Mouse (Mus musculus): ENCODE data around the gene Hnrnpa2b1.

Hnrnpa2b1 gene

DNA sequence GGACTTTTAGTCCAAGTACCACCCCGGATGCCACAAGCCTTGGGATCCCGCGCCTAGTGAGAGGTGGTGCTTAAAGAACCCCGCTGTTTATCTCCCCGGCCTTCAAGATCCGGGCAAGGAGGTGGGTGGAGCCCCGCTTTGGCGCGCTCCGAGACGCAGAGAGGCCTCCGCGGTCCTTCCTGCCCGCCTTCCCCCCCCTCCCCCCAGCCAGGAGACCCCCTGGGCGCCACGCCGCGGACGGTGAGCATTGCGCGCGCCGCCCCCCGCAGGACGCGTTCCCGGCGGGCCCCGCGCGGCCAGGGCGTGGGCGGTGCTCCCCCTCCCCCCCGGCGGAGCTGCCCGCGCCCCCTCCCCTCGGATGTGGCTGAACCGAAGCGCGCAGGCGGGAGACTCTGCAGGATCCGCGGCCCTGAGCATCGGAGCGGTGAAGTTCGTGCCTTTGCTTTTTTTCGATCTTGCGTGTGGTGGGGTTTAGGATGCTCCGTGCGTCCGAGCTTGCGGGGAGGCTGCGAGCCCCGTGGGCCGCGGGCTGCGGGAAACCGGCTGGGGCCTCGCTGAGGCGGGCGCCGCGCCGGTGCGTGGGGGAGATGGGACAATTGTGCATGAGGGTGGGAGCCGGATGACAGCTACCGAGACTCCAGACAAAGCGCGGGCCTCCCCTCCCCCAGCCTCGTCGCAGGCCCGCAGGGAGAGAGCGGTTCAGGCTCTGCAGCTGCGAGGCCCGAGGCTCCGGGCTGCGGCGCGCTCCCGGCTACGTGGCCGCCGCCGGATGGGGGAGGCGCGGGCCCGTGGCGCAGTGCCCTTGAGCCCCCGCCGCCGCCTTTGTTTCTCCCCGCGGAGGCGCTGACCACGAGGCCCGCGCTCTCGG is 851 bp upstream of the Hnrnpa2b1 start, which contains the start of gene Cbx3:
Gene Cbx3, plus strand, starts transcription at position 50 of the 868 bp plus-strand sequence.
- CTCF ChIA-PET, result interaction anchor here (0.5 to 0.6 kb wide), 2 partner anchors 25 to 116 kb away, joined by 3 read pairs; no protein-coding TSS in a partner anchor

DNA sequence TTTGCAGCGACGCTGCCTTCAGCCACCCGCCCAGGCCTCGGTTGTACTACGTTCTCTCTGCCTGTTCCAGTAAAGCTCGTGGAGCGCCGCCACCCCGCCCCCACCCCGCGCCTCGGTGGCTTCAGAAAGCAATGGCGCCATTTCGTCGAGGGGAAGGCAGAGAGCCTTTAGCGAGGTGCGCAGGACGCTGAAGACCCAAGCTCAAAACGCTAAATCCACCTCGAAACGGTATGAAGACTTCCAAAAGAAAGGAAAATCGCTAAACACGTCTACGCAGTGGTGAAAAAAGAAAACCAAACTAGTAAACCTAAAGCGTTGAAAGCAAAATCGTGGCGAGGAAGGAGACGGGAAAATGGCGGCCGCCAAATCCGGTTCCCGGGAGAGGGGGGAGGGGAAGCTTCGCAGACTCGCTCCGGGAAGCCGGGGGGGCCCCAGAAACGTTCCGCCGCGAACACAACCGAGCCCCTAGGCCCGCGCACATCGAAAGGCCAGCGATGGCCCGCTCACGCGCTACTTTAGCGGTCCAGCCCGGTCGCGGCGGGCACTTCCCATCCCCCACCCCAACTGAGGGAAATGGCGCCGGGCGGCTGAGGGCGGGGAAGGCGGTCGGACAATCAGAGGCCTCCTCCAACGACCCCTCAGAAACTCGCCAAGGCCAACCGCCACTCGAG is 668 bp downstream of the Hnrnpa2b1 start:
- CTCF ChIA-PET, result no interaction called here

DNA sequence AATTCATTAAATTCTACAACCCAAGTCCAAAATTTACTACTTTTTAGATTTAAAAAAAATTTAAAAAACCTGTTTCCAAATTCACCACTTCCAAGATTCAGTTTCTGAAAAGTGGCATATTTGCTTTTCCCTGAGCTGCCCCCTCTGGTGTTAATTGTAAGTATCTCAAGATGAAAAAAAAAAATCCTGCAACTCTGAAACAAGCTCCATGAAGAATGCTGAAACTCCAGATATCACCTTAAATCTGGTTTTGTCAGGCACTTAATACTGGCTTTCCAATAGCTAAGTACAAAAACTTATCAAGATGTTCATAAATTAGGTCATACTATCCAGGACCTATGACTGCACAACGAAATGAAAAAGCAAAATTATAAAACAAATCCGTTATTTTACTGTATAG is 2.0 kb downstream of the Hnrnpa2b1 start:
- CTCF ChIA-PET, result interaction anchor here (0.7 kb wide), 1 partner anchor 397 kb away, joined by 3 read pairs; no protein-coding TSS in a partner anchor

DNA sequence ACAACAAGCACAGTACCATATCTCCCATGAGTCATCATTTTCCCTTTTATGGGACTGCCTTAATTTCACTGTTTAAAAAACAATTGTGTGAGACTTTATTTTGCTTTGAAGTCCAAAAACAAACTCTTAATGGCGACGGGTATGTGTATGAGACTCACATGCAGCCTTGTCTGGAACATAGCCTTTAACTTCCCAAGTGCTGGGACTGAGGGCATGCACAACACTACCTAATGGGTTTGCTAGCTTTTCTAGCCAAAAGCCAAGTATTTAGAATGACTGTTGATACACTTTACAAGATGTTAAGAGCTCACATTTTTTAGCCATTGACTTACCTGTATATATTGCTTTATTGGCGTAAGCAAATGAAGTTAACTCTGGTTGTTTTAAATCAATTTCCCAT is 9.3 kb downstream of the Hnrnpa2b1 start:
- CTCF ChIA-PET, result no interaction called here

DNA sequence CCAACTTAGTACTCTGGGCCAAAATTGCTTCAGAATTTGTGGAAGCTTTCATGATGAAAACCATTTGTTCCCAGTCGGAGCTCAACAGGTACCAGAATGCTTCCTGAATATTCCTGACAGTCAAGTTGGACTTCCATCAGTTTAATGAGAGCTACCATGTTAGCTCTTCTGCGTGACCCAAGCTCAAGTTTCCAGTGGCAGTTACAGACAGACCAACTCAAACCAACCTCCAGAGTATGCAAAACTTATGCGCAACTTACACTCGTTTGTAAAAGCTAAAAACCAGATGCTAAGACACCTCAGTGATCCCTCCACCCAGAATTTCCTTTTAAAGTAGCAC is 9.7 kb downstream of the Hnrnpa2b1 start:
- CTCF ChIA-PET, result no interaction called here

DNA sequence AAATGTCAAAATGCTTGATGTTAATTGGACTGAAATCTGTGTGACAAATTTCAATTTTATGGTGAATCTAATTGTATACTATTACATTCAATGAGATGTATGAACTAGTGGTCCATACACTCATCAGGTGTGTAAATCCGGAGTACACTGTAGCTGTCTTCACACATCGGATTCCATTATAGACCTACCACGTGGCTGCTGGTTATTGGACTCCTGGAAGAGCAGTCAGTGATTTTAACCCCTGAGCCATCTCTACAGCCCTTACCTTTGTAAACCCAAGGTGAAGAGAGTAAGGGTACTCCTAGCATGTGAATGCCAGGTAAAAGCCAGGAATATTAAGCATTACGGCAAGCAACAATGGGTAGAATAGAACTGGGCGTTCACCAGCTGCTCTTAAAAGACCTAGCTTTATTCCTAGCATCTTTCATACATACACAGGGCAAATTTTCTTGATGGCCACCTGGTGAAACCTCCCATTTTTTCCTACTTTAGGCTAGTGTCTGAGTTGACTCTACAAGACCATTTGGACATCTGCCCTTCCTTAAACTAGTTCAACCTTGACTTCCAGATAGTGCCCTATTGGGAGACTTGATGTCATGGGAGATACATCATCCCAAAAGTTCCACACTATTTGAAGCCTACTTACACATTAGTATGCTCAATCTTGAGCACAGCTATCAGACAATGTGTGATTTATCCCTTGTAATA is 10.2 kb downstream of the Hnrnpa2b1 start:
- CTCF ChIA-PET, result interaction anchor here (0.6 kb wide), 1 partner anchor 65 kb away, joined by 4 read pairs; no protein-coding TSS in a partner anchor

DNA sequence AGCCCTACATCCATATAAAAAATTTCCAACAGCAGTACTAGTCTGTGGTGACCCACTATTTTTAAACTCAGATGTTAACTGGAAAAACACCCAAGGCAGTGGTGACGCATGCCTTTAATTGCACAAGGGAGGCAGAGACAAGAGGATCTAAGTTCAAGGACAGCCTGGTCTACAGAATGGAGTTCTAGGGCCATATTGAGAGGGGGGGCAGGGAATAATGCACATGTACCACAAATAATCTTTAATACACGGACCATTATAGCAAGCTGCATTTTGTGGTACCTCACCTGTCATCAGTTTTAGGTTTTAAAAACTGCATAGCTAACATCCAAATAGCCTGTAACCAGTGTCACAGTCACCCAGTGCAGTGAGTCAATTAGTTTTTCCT is 10.8 kb downstream of the Hnrnpa2b1 start:
- CTCF ChIA-PET, result interaction anchor here (0.6 kb wide), 1 partner anchor 65 kb away, joined by 4 read pairs; no protein-coding TSS in a partner anchor

DNA sequence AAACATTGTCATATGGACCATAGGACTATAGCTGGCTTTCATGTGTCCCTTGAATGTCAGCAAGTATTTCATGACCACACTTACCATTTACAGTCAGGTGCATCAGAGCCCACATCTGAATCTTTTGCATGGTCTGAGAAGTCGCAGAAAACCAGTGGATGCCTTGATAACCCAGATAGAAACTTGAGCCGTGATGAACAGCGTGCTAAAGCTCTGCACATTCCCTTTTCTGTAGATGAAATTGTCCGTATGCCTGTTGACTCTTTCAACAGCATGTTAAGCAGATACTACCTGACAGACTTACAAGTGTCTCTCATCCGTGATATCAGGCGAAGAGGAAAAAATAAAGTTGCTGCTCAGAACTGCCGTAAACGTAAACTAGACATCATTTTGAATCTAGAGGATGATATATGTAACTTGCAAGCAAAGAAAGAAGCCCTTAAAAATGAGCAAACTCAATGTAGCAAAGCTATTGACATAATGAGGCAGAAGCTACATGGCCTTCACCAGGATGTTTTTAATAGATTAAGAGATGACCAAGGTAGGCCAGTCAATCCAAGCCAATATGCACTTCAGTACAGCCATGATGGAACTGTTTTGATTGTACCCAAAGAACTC is 11.8 kb downstream of the Hnrnpa2b1 start:
- CTCF ChIA-PET, result no interaction called here

DNA sequence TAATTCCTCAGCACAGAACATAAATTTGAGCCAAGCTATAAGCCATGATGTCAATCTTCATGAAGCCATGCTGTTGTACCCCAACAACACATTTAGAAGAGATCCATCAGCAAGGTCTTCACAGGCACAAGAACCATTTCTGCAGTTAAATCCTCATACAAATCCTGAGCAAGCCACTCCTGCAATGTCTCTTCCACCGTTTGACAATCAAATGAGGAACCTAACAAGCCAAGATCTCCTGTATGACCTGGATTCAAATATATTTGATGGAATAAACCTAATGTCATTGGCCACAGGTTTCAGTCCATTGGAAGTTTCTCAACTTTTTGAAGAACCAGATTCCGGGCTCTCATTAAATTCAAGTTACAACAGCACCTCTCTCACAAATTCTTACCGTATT is 12.4 kb downstream of the Hnrnpa2b1 start:
- CTCF ChIA-PET, result no interaction called here

DNA sequence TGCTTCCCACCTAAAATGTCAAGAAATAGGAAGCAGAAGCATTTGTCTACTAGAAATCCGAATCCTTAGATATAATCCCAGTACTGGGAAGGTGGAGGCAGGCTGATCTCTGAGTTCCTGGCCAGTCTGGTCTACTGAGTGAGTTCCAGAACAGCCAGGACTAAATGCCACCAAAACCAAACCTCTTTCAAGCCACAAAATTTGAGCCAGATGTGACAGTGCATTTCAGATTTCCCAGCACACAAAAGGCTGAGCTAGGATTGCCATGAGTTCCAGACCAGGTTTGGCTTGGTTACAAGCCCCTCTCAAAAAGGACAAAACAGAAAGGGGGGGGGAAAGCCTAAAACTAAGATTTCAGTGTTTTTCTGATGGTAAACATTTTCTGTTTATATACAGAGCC is 13.5 kb downstream of the Hnrnpa2b1 start:
- CTCF ChIA-PET, result no interaction called here

DNA sequence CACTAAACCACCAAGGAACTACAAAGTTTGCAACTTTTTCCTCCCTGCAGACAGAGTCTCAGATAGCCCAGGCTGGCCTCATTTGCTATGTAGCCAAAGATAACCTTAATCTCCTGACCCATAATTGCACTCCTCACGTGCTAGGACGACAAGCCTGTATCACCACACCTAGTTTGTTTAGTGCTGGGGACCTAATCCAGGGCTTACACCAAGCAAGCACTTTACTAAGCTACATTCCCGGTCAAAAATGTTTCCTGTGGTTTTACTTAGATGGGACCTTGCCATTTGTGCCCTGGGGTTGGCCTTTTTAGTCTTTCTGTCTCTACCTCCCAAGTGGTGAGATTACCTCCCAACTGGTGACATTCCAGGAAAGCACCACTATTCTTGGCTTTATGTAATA is 14.7 kb downstream of the Hnrnpa2b1 start:
- CTCF ChIA-PET, result no interaction called here

DNA sequence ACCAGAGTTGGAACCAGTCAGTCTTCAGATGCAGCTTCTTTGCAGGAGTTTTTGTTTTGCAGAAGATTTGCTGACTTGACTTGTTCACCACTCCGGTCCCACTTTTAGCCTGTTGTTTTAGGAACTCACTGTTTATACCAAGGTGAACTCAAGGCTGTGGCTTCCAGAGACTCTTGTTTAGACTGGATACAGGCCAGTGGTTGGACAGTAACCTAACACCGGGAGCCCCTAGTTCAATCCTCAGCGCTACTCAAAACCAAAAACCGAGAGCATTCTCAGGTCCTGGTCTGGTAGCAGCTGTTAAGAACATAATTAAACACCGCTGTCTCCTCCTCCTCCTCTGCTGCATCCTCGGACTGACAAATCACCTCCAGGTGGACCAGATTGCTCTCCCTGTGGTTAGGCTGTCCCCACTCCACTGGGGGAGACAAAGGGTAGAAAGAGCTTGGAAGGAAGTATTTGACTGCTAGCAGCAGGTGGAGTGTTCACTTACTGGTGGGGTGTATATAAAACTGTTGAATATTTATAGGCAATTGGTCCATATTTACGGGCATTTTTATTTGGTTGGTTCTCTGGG is 16.7 kb downstream of the Hnrnpa2b1 start:
- CTCF ChIA-PET, result no interaction called here

DNA sequence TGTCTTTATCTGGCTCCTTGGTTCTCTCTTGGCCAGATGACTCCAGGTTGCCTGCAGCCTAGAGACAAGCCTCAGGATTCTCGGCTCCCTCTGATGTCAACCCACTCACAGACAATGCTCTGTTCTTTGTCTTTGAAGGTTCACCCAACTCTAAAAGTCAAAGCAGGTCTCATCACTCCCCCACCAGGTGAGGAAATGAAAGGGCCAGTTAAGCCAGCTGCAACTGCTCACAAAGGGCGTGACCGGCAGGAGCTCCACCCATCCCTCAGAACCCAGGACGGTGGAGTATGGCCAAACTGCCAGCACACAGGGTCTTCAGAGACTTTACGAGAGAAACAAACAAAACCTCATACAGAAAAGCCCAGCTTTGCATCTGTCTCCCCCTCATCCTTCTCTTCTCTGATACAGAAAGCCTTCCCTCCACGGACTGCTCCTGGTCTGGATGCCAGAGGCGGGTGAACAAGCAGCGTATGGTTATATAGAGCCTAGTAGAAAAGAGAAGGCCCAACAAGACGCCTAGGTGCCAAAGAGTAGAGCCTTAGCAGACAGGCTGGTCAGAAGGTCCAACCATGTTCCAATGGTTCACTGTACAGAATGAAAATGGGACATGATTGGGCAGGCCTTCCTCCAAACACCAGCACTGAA is 27.4 kb downstream of the Hnrnpa2b1 start:
- CTCF ChIA-PET, result interaction anchor here (0.6 kb wide), 1 partner anchor 1435 kb away, joined by 3 read pairs; no protein-coding TSS in a partner anchor

DNA sequence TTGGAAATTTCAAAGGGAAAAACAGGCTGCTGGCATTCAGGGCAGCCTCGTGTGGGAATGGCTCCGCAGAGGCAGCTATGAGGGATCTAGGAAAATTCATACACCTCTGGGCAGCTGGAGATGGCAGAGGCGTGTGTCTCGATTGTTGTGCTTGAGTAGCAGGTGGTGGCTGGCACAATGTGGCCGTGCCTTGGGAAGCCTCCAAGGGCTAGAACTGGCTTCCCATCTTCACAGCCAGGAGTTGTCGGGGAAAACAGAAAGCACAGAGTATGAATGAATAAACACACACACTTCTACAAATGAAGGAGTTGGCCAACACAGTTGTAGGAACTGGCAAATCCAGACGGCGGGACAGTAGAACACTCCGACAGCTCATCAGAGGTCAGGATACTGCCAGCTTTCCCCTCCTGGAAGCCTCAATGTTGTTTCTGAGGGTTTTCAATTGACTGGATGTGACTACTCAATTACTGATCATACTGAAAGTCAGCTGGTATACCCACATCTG is 30.8 kb downstream of the Hnrnpa2b1 start:
- CTCF ChIA-PET, result no interaction called here

DNA sequence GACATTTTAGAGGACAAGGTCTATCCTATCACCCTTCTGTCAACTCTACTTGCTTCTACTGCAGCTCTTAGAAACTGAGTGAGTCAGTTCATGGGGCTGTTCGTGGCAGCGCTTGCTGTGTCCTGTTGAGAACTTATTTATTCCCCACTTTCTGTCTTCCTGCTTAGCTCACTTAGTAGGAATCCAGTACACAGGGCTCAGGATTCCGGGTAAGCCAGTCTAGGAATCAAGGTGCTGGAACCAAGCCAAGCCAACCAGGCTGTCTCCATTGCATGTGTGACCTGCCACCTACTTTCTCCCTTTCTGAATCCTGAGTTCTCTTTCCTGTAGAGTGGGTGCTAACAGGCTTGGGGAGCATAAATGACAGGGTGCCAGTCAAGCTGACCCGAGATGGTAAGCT is 32.0 kb downstream of the Hnrnpa2b1 start:
- CTCF ChIA-PET, result no interaction called here

DNA sequence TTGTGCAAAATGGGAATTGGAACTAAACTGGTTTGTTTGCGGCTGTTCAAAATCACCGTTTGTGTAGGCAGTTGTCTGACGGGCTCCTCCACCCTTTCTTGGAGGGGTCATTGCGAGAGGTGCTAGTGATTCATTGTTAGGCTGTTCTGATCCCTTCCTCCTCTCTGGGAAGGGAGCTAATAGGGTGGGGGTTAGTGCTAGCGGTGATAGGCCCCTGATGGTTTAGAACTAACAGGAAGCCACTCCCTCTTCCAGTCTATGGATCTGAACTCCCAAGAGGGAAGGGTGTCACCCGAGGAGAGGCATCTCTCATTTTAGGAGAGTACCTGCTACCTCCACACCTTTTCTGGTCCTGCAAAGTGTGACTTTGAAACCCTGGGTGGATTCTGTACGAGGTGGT is 35.4 kb downstream of the Hnrnpa2b1 start:
- CTCF ChIA-PET, result interaction anchor here (0.8 kb wide), 1 partner anchor 830 kb away, joined by 4 read pairs; no protein-coding TSS in a partner anchor

DNA sequence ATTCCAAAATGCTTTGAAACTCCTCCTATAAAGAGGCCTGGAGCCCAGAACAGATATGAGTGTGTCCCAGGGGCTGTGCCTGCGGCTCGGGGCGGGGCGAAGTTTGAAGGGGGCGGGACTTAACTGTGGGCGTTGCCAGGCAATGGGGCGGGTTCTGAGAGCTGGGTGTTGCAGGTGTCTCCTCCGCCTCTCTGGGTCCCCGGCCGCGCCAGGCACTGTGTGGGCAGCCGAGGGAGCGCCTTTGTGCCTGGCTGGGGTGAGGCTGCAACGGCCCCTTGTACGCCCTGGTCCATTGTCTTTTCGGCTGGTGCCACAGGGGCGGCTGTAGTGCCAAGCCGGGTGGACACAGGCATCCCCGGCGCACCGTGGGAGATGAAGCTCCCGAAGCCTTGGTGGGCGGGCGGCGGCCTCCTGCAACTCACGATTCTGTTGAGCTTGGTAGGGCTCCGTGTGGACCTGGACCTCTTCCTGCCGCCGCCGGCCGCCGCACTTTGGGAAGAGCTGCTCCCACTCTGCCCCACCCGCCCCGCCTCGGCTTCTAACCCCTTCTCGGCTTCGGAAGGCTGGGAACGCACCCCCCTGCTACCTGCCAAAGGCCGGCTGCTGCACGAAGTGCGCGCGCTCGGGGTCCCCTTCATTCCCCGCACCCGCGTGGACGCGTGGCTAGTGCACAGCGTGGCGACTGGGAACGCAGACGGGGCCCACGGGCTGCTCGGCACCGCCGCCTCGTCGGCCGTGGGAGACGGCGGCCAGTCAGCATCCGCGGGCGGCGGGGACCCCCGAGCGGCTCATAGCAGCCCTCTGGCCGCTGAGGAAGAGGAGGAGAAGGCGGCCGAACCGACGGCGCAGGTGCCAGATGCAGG is 36.9 kb downstream of the Hnrnpa2b1 start, which contains the start of gene Nfe2l3:
Gene Nfe2l3, plus strand, starts transcription at position 136 of the 863 bp plus-strand sequence.
- CTCF ChIA-PET, result no interaction called here

DNA sequence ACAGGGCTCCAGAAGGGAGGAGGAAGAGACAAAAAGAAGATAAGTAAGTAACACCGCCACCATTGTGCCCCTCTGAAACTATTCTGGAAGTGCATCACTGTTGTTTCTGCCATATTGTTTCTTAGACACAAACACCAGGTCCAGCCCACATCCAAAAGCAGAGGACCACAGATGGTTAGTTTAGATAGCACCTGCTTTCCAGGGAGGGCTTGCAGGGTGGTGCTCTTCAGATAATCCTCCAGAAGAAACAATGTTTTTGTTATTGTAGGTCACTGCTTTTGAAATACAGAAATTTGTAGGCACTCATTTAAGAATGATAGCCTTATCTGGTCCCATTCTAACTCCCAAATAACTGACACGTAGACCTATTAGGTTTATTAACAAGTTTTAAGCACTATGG is 45.2 kb downstream of the Hnrnpa2b1 start:
- CTCF ChIA-PET, result no interaction called here

DNA sequence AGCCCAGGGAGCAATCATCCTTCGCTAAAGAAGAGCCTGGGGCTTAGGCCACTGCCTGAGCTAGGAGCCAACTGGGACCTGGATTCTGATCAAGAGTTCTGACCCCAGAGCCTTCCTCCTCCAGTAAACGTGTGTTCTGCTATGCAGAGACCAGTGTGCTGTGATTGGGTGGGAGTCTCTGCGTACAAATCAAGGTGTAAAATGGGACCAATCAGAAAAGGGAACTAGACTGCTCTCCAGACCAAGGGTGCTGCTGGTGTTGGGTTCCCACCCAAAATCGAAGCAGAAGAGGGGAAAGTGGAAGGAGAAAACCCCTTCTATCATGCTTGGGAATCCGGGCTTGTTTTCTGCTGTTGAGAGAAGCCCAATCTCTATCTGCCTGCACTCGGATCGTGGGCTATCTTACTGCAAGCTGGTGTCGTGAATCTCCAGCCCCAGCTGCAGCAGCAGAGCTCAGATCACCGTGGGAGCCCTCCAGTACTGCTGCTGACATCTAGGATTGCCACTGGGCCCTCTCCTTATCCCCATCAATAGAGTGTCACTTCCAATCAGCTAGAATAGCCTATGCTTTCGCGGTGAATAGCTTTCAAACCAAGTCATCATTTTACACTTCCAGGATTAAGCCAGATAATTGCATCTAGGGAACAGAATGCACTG is 46.1 kb downstream of the Hnrnpa2b1 start:
- CTCF ChIA-PET, result no interaction called here

Measured in spleen, embryonic (tissue).